Mouse (Mus musculus) embryonic fibroblast, embryonic 13.5 days (primary cell): Measurements from ENCODE around the gene Sit1.

Experiments
- CTCF ChIP-seq: IDR thresholded peaks from 2 replicates; pipeline ENCODE4 v1.5.1; 2011; ENCODE audit warnings: mild to moderate bottlenecking, control low read depth, low read length, moderate library complexity, borderline replicate concordance; ENCODE audit not compliant: insufficient read depth
- POLR2A ChIP-seq: IDR thresholded peaks from 2 replicates; pipeline ENCODE4 v1.6.1; 2011; ENCODE audit warnings: low read depth, mild to moderate bottlenecking, control low read depth, low read length, moderate library complexity

- TF ChIP-seq POLR2A (no peak; the same call in 1 of the 2 replicates), CTCF (no peak)
Measured at GRCm38 (mm10) chr4:43519551-43519950, 36.0 kb upstream of the Sit1 start.
